Mouse (Mus musculus) mouse embryonic stem cell (cell line): ENCODE measurements around the gene Hnrnpab.

Experiments
- in situ Hi-C, 2 experiments: fragments of 300-500 bp; cut with MboI; formaldehyde crosslinking; loops; 1 replicate in 1 of 2; 3 replicates in 1 of 2; pipeline ENCODE4 v1.14.3; 2019 to 2020; ENCODE audit warnings: low sequenced_read_pairs in 2 of 2, low pct_unique_long_range_greater_than_20kb in 1 of 2, mixed read lengths in 1 of 2; ENCODE audit not compliant: unreplicated experiment in 1 of 2

The Hnrnpab gene

DNA sequence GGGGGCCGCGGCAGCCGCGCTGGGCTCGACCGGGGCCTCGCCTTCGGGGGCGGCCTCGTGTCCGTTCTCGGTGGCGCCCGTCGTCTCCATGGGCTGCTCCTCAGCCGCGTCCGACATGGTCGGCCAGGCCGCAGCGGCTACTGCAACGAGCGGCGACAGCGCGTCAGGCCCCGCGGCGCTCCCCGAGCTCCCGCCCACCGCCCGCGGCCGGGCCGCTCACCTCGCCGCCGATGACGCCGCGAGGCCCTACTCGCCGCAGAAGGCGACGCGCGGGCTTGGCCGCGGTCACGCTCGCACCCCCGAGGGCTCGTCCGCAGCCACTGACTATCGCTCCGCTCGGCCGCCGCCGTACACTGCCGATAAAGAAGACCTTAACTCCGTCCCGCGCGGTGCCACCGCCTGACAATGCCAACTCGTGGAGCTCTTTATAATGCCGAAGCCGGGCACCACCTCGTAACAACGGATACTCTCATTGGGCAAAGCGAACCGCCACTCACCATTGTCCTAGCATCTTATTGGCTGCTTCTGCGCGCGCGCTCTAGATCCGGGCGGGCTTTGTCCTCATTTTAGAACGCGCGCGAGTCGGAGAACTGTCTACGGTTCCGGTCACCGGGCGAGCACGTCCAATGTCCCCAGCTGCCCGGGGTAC lies at the start of gene Hnrnpab:
Gene Hnrnpab, minus strand, starts transcription at position 401 of the 649 bp plus-strand sequence.
- in situ Hi-C loops = no loop called here

DNA sequence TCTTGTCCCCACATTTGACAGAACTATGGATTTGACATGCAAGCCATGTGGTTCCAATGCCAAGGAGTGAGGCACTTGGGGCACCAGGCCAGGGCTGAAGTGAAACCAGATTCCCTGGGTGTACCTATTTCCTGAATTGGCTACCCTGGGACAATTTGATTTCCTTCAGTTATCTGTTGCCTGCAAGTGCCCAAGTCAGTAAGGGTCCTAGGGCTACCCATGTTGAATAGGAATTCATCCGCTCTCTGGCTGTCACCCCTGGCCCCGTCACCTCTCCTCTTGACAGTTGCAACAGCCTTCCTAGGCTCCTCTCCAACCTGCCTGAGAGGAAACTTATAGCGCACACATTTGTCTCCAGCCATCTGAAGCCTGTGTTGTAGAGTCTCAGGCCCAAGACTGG lies 48.2 kb upstream of the Hnrnpab start:
- in situ Hi-C loops = loop anchor here in 1 of 2 experiments (5.0 kb wide), 1 partner anchor 38 kb away; the partner anchor contains the start of gene Nhp2

DNA sequence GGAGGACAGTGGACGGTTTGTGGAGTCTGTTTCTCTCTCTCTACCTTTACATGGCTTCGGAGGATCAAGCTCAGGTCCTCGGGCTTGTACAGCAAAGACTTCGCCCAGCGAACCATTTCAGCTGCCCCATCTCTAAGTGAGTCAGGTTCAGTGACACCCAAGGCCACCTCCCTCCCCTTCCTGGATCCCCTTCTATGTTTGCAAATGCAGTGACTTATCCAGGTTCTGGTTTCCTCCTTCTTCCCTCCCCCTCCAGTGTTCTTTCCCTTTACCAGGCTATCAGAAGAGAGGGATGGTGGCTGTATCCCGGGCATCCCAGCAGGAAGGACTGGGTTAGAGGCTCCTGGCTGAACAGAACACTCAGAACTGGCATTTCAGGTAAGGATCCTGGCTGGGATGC lies 47.1 kb upstream of the Hnrnpab start:
- in situ Hi-C loops = loop anchor here in 1 of 2 experiments (5.0 kb wide), 1 partner anchor 36 kb away; the partner anchor contains the start of gene Nhp2

DNA sequence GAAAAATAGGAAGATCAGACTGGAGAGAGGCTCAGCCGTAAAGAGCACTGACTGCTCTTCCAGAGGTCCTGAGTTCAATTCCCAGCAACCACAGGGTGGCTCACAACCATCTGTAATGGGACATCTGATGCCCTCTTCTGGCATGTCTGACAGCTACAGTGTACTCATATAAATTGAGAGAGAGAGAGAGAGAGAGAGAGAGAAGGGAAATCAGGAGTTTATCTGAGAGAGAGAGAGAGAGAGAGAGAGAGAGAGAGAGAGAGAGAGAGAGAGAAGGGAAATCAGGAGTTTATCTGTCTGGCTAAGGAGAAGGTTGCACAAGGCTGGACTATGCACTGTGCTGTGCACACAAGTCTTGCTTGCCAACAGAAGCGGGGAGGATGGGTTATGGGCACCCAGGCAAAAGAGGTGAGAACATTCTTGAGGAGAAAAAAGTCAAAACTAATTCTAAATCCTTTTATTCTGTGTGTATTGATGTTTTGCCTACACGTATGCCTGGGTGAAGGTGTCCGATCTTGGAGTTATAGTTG lies 46.3 kb upstream of the Hnrnpab start:
- in situ Hi-C loops = loop anchor here in 1 of 2 experiments (5.0 kb wide), 1 partner anchor 36 kb away; the partner anchor contains the start of gene Nhp2

DNA sequence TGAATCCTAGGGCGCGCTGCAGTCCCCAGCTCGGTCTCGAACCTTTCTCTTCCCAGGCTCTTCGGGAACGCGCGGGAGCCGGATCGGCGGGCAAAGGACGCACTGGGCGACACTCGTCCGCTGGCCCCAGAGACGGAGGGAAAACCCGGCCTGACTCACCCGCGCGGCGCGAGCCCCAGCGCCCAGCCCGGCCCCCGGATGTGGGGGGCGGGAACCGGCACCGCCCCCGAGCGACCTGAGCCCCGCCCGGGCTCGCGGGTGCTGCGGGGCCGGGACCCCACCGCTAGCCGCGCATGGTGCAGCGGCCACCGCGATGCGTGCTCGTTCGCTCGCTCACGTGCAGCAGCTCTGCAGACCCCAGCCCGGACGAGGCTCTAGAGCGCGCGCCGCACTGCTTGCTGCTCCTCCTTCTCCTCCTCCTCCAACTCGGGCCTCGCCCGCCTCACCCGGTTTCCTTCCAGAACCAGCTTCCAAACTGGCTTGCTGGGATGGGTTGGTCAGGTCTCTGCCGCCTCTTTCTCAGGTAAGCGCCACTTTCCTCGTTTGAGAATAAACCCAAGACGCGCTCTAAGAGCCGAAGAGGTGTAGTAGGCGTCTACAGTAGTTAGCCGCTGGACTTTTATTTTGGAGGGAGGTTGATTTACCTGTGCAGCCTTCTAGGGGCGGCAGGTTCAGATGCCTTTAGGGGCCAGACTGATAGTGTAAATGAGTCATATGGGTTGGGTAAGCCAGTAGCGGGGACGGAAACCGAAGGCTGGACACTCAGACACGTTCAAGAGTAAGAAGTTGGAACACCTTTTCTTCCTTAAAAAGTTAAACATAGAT lies 44.3 kb upstream of the Hnrnpab start, which contains the start of the genes N4bp3 and D930048N14Rik:
Gene N4bp3, minus strand, starts transcription at position 152 of the 825 bp plus-strand sequence.
Gene D930048N14Rik, plus strand, starts transcription at position 264 of the 825 bp plus-strand sequence.
- in situ Hi-C loops = loop anchor here in 1 of 2 experiments (5.0 kb wide), 1 partner anchor 34 kb away; the partner anchor contains the start of gene Nhp2

DNA sequence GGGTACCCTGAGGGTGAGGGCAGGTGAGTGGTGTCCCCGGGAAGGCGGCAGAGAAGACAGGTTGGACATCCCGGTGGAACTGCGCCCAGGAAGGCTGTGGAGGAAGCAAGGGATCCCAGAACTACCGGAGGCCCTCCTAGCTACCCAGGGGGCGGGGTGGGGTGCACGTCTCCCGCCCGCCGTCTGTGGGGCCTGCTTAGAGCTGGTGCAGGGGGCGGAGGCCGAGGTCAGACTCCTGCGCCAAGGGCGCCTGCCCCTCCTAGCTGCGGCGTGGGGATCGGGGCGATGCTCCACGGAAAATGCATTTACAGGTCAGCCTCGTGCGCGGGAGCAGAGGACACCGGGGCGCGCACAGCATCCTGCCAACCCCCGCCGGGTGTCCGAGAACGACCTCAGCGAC lies 43.6 kb upstream of the Hnrnpab start:
- in situ Hi-C loops = loop anchor here in 1 of 2 experiments (5.0 kb wide), 1 partner anchor 33 kb away; the partner anchor contains the start of gene Nhp2

DNA sequence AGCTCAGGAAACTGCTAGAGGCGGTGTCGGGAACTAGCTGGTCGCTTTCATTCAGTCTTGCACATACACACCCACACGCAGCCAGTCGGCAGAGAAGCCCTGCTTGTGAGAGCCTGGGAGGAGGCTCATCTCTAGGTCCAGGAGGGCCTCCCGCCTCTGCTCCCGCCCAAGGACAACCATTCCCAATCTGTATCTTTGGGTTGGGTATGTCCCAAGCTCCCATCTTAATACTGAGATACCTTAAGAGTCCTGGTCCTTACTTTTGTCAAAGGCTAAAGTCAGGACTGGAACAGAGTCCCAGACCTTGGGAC lies 43.2 kb upstream of the Hnrnpab start:
- in situ Hi-C loops = loop anchor here in 1 of 2 experiments (5.0 kb wide), 1 partner anchor 33 kb away; the partner anchor contains the start of gene Nhp2

DNA sequence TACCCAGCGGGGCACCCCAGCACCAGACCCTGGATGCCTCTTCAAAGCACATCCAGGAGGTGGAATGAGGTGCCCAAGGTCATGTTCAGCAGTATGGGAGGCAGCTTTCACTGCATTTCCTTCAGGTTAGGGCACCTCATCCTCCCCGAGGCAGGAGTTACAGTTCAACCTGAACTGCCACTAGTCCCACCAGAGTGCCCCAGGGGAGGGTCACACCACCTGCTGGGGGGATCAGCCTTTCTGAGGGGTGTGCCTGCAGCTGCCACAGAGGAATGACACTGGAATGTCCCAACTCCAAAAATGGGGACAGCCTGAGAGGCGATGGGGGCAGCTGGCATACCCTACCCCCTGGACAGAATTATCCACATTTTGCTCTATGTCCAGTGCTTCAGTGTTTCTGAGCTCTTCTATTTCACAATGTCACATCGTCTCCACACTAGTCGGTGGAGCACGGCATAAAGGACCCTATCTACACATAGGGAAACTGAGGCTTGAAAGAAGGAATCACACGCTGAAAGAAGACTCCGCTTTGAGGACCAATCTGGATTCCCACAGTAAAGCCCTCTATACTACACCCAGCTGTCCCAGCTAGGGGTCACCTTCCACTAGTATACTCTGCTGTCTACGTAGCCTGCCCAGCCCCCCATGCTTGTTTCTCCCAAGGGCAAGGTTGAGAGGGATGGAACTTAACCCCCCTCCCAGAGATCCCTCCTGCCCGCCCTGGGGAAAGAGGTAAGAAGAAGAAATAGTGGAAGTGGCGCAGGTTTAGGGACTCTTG lies 42.7 kb upstream of the Hnrnpab start:
- in situ Hi-C loops = no loop called here

DNA sequence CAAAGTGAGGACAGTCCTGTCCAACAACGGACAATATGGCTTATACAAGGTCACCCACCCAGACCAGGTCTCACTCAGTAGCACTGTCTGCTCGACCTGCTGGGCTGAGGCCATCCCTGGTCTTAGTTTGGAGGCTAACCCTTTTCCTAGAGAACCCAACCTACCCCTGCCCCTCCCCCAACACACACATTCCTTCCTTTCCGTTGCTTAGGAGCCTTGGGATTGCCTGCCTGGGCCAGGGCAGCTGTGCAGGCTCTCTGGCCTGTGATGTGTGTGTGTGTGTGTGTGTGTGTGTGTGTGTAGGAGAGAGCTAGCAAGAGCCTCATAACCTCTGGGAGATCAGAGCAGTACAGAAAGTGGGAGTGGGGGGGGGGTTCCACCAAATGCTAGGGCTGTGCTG lies 41.9 kb upstream of the Hnrnpab start:
- in situ Hi-C loops = no loop called here

DNA sequence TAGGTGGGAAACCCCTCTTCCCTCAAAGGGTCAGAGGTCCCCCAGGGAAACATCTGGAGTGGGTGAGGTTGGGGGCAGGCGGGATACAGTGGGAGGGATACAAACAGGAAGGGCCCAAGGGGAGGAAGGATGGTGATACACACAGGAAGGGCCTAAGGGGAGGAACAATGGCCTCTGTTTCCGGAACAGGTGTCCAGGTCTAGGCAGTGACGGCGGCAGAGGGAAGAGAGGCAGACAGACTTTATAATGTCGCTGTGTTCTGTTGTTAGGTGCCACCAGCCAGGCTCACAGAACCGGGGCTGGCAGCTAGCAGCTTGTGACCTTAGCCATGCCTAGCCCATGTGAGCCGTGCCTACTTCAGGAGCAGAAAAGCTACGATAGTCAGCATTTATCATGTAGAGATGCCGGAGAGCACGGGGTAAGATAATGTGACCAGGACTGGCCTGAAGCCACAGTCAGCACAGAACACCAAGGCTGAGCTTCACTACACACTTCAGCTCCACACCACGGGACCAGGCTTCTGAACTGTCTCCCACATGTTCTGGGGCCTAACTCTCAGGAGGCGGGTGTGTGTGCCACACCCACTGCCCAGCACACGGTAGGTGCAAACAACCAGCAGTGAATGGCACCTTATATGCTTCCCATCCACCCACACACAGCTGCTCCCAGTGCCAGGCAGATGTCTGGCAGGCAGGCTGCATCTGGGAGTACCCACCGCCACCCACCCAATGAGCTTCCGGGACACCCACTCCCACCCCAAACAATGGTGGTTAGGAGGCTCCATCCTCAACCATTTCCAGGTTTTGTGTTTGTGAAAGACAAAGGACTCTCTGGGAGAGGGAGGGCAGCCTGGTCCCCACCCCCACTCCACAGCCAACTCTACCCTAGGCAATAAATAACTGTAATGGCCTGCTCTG lies 40.4 kb upstream of the Hnrnpab start:
- in situ Hi-C loops = no loop called here

DNA sequence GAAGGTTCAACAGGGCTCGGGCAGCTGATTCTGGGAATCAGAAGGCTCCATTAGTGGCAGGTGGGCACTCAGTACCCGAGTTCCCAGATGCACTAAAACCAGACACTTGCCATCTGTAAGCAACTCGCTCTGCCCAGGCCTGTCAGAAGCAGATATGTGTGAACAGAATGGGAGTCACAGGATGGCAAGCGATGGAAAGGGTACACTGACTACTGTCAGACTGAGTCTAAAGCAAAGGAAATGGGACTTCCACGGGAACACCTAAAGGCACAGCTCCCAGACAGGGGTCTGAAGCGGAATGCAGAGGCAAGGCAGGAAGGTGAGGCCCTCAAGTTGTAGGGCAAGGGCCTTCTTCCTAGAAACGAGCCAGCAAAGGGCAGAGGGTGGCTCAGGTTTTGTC lies 39.6 kb upstream of the Hnrnpab start:
- in situ Hi-C loops = no loop called here

DNA sequence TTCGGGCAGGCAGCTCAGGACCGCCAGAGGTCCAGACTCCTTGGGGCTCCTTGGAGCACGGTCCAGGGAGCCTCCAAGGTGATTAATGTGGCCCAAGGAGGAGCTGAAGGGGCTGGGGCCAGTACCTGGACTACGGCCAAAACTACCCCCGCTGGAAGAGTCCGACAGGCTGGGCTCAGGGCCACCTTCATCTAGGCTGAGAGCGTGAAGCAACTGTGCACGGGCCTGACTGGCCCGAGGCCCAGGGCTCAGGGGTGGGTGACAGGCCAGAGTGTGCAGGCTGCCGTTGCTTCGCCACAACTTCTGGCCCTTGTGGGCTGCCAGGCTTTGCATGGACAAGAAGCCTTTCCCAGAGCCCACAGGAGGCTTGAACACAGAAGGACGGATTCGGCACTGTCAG lies 38.6 kb upstream of the Hnrnpab start:
- in situ Hi-C loops = no loop called here

DNA sequence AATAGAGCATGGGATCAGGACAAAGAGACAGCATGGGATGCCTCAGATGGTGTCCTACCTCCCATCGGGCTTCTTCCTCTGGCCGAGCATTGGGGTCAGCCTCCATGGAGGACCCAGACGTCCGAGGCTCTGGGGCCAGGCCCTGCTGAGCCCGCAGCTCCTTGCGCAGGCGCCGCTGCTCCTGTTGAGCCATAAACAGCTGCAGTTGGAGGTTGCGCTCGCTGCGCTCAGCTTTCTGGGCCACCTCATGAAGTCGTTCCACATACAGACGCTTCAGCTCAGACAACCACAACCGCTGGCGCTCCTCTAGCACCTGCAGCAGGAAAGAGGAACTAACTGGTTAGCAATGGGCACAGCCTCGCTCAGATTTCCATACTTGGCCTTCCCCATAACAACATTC lies 37.6 kb upstream of the Hnrnpab start:
- in situ Hi-C loops = no loop called here

DNA sequence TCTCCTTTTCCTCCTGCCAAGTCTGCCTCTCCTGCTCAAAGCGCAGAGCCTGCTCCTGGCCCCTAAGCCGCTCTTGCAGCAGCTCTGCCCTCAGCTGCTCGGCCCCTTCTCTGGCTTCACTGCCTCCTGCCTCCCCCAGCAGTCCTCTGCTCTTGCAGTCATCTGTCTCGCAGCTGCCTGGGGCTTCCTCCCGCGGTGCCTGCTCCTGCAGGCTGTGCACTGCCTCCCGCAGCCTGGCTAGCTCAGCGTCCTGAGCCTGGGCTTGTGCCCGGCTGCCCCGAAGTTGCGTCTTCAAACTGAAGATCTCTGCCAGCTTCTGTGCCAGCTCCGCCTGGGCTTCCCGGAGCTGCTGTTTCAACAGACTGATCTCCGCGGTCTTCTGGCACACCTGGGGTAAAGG lies 37.1 kb upstream of the Hnrnpab start:
- in situ Hi-C loops = no loop called here

DNA sequence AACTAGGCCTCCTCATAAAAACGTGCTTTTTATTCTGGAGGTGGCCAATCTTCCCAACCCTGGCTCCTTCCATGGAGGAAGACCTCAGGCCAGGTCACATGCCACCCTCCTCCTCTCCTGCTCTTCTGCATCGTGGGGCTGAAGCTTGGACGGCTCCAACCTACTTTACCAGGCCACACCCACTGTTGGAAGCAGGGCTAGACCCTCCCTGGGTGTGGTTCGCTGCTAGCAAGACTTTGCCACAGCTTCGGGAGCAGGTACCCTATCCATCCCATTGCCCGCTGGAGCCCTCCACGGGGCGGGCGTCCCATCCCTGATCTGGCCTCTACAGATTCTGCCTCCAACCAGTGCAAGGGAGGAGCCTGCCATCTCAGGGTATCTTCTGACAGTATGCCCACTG lies 36.6 kb upstream of the Hnrnpab start:
- in situ Hi-C loops = no loop called here

DNA sequence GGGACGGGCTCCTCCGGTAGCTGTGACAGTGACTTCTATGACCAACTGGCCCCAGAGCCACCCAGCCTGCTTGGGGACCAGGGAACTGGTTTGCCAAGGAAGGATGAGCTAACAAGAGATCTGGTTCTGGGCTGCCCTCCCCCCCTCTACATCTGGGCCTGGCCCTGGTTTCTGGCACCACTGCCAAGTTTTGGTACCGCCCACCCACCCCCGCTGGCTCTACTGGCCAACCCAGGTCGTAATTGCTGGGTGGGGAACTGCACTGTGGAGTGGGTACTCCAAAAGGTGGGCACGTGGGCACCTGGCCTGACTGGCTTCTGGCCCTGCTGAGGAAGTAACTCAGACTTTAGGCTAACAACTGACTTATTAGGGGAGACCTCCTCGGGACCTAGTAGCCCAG lies 34.1 kb upstream of the Hnrnpab start:
- in situ Hi-C loops = no loop called here

DNA sequence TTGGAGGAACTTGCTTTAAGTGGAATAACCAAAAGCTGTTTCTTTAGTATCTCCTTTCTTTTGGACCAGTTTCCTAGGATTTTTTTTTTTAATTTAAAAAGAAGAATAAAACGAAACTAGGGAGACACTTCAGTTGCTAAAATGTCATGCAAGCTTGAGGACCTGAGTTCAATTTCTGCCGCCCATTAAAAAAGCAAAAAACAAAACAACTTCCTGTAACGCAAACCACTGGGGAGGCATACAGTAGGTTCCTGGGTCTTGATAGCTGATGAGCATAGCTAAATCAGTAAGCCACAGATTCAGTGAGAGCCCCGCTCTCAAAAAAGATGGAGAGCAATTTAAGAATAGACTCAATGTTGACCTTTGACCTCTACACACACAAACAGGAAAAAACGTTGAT lies 31.9 kb upstream of the Hnrnpab start:
- in situ Hi-C loops = no loop called here
